Mouse (Mus musculus): ENCODE measurements around the gene Abcc9.

DNA sequence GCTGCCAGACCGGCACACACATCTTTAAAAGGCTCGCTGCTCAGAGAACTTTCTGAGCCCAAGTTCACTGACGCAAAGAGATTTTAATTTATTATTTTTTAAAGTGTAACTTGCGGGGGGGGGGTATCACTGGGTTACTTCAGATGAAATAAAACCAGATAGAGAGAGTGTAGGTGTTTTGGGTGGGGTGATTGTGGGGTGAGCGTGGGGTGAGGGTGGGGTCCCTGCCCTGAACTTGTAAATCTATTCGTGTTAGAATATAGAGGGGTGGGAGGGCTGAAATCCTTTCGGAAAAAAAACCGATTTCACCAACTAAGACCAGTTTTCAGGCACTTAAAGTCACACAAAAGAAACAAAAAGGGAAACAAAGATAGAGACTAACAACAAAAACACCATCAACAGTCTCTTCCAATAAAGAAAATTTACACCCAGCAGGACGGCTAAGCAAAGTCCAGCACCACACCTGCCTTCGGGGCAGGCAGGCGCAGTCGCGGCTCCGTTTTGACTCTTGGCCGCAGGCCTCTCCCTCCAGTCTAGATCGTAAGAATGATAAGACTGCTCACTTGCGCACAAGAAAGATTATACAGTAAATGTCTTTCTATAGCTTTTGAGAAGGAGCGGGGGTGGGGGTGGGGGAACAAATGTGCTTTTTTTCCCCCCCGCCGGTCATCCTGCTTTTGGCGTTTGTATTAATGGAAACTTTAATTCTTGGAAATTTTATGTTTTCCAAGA, 130.3 kb downstream of the Abcc9 start:
- TF ChIP-seq CTCF (IDR thresholded peaks at IDR 0.05; ENCODE audit: low read depth) (no peak), EP300 (IDR thresholded peaks at IDR 0.05; ENCODE audit: low read depth) (no peak)
